11 mouse cellular contexts compared by ENCODE assay signal in genomic region chr8:61730669-61731068, GRCm38 (mm10).
"Had no signal": no experiment of that assay in that cellular context is flagged by ENCODE, and none has a peak within 500 bp of the region (broad histone marks: within the 10 kb centered on the region; RNA-seq: fewer than 3 reads in every experiment).

No protein-coding gene starts in this region.

- H3K9ac ChIP-seq: limb, embryonic 12.5 days; liver, embryonic 13.5 days; liver, postnatal 0 days; midbrain, embryonic 13.5 days had no signal

- H3K27me3 ChIP-seq: limb, embryonic 12.5 days; liver, embryonic 13.5 days; midbrain, embryonic 13.5 days had no signal

- H3K4me2 ChIP-seq: limb, embryonic 12.5 days; liver, embryonic 13.5 days; midbrain, embryonic 13.5 days had no signal

- ATAC-seq: liver, postnatal 0 days; midbrain, embryonic 13.5 days had no signal

- DNase-seq: kidney, adult 9 months; kidney, postnatal 36 days; layer of hippocampus, adult 9-11 months; layer of hippocampus, postnatal 36 days; liver, embryonic 13.5 days; liver, postnatal 0 days; right cerebral cortex, postnatal 25 days had no signal

- H3K4me3 ChIP-seq: limb, embryonic 12.5 days; liver, embryonic 13.5 days; midbrain, embryonic 13.5 days had no signal

- H3K4me1 ChIP-seq: liver, embryonic 13.5 days; midbrain, embryonic 13.5 days had no signal

- H3K36me3 ChIP-seq: liver, embryonic 13.5 days; midbrain, embryonic 13.5 days had no signal

- H3K27ac ChIP-seq: kidney, postnatal 0 days; limb, embryonic 12.5 days; liver, embryonic 13.5 days; midbrain, embryonic 13.5 days; stomach, postnatal 0 days had no signal

- H3K9me3 ChIP-seq: limb, embryonic 12.5 days; liver, embryonic 13.5 days; midbrain, embryonic 13.5 days had no signal
